Mouse (Mus musculus) hematopoietic multipotent progenitor cell, adult 10-12 weeks (in vitro differentiated cells): ENCODE results near the gene Olfr358. TPM values are rescaled to one million over a fixed set of nuclear protein-coding genes. Genes with fewer than 3 reads are reported as not detected.

Source experiments
- polyA plus RNA-seq: library from polyadenylated mRNA; stranded (reverse); fragments of >175 nt; gene quantifications from 2 replicates; pipeline ENCODE4 v1.2.3, GENCODE M21; 2012; ENCODE audit warnings: low replicate concordance

Olfr358 gene
- not detected in 2 replicates for polyA plus RNA-seq

GRCm38 (mm10) chr2:37009235-37009634 lies at the start of gene Olfr358:
Gene Olfr358, minus strand, starts transcription at chr2:37009335.

GRCm38 (mm10) chr2:36993527-36993926 lies 15.6 kb downstream of the Olfr358 start, which contains the start of gene Olfr357:
Gene Olfr357, plus strand, starts transcription at chr2:36993827.

Other genes with a start within 250 kb of the Olfr358 start
- gene Olfr348, start 225.1 kb downstream of the Olfr358 start, polyA plus RNA-seq = not detected in 2 replicates
- gene Olfr50, start 218.8 kb downstream of the Olfr358 start, polyA plus RNA-seq = not detected in 2 replicates
- not detected in 2 replicates for gene Olfr3, start 192.3 kb downstream of the Olfr358 start, polyA plus RNA-seq
- gene Olfr350, start 163.0 kb downstream of the Olfr358 start, polyA plus RNA-seq = not detected in 2 replicates
- gene Olfr351, start 146.7 kb downstream of the Olfr358 start, polyA plus RNA-seq = not detected in 2 replicates
- not detected in 2 replicates for gene Olfr352, start 140.9 kb downstream of the Olfr358 start, polyA plus RNA-seq
- gene Olfr353, start 116.4 kb downstream of the Olfr358 start, polyA plus RNA-seq = not detected in 2 replicates
- gene Olfr354, start 103.7 kb downstream of the Olfr358 start, polyA plus RNA-seq = not detected in 2 replicates
- not detected in 2 replicates for gene Olfr355, start 80.4 kb downstream of the Olfr358 start, polyA plus RNA-seq
- gene Olfr356, start 72.2 kb downstream of the Olfr358 start, polyA plus RNA-seq = not detected in 2 replicates
- not detected in 2 replicates for gene Olfr357, start 15.5 kb downstream of the Olfr358 start, polyA plus RNA-seq
- not detected in 2 replicates for gene Olfr360, start 56.4 kb upstream of the Olfr358 start, polyA plus RNA-seq
- gene Olfr361, start 80.0 kb upstream of the Olfr358 start, polyA plus RNA-seq = not detected in 2 replicates
- not detected in 2 replicates for gene Olfr362, start 108.6 kb upstream of the Olfr358 start, polyA plus RNA-seq
- gene Olfr364-ps1, start 130.0 kb upstream of the Olfr358 start, polyA plus RNA-seq = not detected in 2 replicates
- gene Olfr365, start 178.9 kb upstream of the Olfr358 start, polyA plus RNA-seq = not detected in 2 replicates
- not detected in 2 replicates for gene Olfr366, start 202.2 kb upstream of the Olfr358 start, polyA plus RNA-seq